Mouse (Mus musculus) testis, postnatal 10 days (tissue): Measurements from ENCODE around the gene Tax1bp3.

Source experiments
- DNase-seq: peaks from one replicate; pipeline ENCODE4 v3.0.0; 2021; ENCODE audit warnings: low spot score

Tax1bp3 gene

DNA sequence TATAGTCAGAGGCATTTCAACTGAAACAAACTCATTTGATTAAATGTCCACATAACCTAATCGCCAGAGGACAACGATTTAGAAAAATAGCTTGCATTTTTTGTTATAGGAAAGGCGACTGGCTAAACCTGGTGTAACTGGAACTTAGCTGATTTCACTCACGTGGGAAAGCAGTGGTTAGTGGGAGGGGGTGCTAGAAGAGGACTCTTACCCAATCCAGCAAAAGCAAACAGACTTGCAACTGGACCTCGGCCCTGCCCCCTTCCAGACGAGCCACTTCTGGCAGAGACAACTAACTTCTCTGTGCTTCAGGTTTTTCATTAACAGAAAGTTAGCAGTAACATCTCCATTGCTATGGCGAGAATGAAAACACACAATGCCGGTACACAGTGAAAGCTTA is 1.3 kb upstream of the Tax1bp3 start:
- DNase-seq: no peak

GRCm38 (mm10) chr11:73176186-73176585 is 697 bp upstream of the Tax1bp3 start:
- DNase-seq: no peak

DNA sequence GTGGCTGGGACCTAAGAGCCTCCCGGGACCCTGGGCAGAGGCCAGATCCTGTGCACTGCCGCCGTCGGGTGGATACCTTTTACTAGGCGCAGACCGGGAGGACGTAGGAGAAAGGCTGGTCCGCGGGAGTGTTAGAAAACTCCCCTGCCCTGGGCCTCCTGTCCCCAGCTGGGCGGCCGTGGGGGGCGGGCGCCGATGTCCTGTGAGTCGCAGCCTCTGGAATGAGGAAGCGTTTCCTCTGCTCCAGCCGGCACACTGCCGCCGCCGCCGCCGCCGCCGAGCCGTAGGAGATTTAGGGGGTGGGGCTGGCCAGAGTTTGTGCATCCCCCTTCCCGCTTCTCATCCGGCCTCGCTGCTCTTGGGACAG is 609 bp downstream of the Tax1bp3 start:
- peak; percentile 85 for DNase-seq

GRCm38 (mm10) chr11:73177895-73178294 is 1.0 kb downstream of the Tax1bp3 start:
- no peak for DNase-seq

DNA sequence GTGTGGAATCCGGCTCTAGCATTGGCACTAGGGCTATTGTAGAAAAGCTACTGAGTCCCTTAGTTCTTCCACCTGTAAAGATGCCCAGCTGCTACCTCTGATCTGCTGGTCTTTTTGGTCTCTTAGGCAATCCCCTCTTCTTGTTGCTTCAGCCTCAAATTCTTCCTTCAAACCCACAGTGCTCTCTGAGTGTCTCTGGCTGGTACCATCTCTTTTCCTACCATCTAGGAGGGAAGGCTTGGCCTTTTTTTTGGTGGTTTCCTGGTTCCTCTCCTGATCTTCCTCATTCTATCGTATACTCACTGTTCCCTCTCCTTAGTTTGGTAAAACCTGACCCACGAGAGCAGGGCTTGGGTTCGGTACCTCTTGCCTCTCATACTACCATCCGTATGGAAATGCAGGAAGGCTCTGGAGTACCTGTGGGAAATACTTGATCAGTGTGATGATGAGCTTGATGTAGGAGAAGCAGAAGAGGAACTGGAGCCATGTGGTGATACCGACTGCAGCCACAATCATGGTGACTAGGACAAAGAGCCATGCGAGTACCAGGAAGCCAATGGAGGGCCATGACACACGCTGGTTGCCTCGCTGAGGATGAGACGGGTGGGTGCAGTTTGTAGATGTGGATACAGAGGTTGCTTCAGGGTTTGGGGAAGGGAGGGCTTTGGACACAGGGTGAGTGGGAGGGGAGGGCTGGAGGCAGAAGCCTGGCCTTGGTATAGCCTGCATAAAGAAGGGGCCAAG is 9.2 kb downstream of the Tax1bp3 start:
- DNase-seq: no peak

DNA sequence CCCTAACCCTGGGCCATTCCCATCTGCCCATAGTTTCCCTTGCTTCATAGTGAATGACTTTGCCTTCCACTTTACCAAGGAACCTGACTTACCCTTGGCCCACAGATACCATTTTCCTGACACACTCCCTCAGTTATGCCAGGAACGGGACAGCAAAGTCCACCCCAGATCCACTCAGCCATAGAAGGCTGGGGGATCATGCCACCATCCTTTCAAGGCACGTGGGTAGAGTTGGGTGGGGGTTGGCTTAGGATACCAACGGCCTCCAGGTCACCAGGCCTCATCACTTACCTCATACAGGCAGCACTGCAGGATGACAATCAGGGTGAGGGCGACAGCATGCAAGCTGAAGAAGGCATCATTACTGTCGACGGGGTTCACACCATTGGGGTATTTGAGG is 10.3 kb downstream of the Tax1bp3 start:
- no peak for DNase-seq

DNA sequence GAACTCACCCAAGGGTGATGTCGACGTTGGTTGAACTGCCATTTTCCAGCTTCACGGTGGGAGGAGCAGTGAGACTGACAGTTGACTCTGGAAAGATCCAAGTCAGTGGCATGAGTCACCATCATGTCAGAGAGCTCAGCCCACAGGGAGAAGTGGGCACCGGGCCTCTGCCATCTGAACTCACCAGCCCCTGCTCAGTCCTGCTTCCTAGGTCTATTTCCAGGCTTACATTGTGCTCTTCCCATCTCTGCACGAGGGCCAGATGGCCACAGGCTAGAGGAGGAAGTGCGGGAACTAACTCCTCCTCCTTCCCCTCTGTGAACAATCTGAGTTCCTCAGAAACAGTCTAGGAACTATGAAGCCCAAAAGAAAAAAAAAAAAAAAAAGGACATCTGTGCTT is 16.2 kb downstream of the Tax1bp3 start:
- no peak for DNase-seq

- DNase-seq: no peak
Measured at GRCm38 (mm10) chr11:73194444-73194843, 17.6 kb downstream of the Tax1bp3 start.

DNA sequence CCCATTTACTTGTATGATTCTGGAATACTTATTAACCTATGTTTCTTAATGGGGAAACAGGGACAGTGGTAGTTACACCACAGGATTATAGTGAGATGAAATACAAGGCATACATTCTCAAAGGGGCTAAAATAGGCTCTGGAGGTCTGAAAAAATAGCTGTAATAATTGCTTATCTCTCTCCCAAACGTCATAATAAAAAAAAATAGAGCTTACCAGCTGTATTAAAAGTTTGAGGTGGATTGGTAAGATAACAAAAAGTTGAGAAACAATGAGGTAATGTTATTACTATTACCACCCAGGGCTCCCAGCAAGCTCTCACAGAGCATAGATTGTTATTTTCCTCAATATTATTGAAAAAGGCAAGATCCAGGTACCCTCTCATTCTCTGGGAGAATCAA is 21.3 kb downstream of the Tax1bp3 start:
- DNase-seq: no peak

- DNase-seq: peak; percentile 79
Measured at GRCm38 (mm10) chr11:73198603-73199229, 21.8 kb downstream of the Tax1bp3 start, which contains the start of gene Ctns. Gene Ctns, minus strand, starts transcription at chr11:73199042.

- DNase-seq: peak; percentile 94
Measured at GRCm38 (mm10) chr11:73199230-73199712, 22.4 kb downstream of the Tax1bp3 start, which contains the start of gene Shpk. Gene Shpk, plus strand, starts transcription at chr11:73199460.

- DNase-seq: no peak
Measured at GRCm38 (mm10) chr11:73199879-73200278, 23.0 kb downstream of the Tax1bp3 start.

DNA sequence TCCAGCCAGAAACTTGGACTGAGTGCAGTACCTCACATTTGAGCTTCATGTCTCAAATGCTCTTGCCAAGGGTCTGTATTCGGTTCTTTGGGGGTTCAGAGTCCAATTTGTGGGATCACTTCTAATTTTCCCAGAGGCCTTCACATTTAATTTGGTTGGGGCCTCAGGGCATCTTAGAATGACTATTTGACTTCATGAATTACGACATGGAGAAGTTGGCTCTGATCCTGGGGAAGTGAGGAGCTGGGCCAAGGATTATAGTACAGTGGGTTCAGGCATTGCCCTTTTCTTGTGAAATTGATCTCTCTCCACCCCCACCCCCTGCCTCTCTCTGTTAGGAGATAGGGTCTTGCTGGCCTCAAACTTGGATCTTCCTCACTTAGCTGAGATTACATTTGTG is 24.1 kb downstream of the Tax1bp3 start:
- DNase-seq: no peak

GRCm38 (mm10) chr11:73201597-73201996 is 24.7 kb downstream of the Tax1bp3 start:
- DNase-seq: no peak

DNA sequence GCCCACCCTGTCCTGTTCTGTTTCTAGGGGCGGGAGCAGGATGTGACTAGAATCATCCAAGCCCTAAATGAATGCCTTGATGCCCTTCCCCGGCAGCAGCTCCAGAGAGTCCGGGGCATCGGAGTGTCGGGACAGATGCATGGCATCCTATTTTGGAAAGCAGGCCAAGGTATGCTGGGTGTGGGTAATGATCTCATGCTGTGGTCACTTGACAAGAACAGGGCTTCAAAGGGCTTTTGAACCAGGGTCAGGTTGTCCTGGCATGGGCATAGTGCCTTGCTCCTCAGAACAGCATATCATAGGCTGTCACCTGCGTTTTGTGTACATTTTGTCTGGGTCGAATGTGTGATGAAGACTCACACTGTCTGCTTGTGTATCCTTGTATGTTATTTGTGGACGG is 27.0 kb downstream of the Tax1bp3 start:
- DNase-seq: no peak

DNA sequence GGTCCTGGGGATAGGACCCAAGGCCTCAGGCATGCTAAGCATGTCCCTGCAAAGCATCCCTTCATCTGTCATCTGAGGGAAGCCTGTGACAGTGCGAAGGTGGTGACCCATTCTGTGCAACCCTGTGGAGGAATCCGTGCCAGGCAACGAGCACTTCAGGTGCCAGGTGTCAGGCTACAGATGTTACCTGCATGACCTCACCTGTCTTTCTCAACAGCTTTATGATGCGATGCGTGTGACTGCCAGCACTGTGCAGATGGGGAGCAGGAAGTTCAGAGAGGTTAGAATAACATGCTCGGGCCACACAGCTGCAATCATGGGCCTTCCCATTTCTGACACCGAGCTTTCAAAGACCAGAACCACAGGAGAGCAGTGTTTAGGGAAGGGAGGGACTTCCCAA is 28.3 kb downstream of the Tax1bp3 start:
- DNase-seq: no peak

GRCm38 (mm10) chr11:73207621-73208020 is 30.7 kb downstream of the Tax1bp3 start:
- DNase-seq: no peak

GRCm38 (mm10) chr11:73213956-73214355 is 37.1 kb downstream of the Tax1bp3 start:
- DNase-seq: no peak

DNA sequence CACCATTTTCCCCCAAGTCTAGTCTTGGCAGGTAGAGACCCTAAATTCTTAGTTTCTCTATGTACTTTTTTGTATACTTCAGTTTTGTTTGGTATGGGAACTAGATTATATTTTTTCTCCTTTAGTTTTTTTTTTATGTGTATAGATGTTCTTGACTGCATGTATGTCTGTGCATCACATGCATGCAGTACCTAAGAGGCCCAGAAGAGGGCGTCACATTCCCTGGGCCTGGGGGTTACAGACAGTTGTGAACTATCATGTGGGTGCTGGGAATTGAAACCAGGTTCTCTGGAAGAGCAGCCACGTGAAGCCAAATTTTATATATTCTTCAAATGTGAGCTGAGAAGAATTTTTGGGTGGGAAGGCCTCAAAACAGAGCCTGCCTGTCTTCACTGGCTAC is 42.8 kb downstream of the Tax1bp3 start:
- no peak for DNase-seq

DNA sequence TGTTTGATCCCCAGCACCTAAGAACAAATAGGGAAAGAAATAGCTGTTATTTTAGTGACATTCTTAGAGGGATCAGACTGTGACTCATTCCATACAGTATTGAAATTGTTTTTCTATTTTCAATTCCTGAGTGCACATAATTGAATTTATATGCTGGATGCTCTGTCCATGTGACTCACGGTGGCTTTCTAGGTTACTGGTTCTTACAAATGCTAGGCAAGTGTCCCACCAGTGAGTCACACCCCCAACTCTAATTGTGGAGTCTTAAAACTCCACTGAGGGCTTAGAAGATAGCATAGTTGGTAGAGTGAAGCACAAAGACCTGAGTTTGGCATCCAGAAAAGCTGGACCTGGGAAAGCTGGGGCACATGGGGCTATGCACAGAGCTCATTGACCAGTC is 43.8 kb downstream of the Tax1bp3 start:
- no peak for DNase-seq

GRCm38 (mm10) chr11:73222846-73223245 is 46.0 kb downstream of the Tax1bp3 start:
- no peak for DNase-seq

DNA sequence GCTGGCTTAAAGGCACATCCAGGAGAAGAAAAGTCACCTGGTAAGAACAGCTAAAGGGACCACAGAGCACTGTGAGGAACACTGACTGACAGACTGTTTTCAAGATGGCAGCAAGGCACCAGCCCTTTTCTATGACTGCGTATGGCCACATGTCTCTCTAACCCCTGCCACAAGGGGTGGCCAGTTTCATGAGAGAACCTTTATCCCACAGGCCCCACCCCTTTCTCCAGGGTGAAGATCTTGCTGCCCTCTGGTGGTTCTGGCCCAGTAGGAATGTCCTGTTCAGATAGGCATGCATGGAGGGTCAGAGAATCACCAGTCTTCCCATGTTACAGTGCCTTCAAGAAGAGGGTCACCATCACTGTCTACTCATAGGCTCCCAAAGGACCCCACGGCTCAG is 47.1 kb downstream of the Tax1bp3 start:
- no peak for DNase-seq

GRCm38 (mm10) chr11:73225856-73226255 is 49.0 kb downstream of the Tax1bp3 start:
- no peak for DNase-seq

- DNase-seq: no peak
Measured at GRCm38 (mm10) chr11:73228881-73229280, 52.0 kb downstream of the Tax1bp3 start.
